Mouse (Mus musculus) frontal cortex, postnatal 14 days (tissue): ENCODE data around the gene Actn4.

Experiments
- DNase-seq, 2 experiments: peaks; one replicate each; pipeline ENCODE4 v3.0.0; 2022; ENCODE audit warnings: low spot score in 2 of 2

Gene Actn4

GRCm38 (mm10) chr7:28924802-28925201 is 37.3 kb downstream of the Actn4 start:
- no peak for DNase-seq

DNA sequence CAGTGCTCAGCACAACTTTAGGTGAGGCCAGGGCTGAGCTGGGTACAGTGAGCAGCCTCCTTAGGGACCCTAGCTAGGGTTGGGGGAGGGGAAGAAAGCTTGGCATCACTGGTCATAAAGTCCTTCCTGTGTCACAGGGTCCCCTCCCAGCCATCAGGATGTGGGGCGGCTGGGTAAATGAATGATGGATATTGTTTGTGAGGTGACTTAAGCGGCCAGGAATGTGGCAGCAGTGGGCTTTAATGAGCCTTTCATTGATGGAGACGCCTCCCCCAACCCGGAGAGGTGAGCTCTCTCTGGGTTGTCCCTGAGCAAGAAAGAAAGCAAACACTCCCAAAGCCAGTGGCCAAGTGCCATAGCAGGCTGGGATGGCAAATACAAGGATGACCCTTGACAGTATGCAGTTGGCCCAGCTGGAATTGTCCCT is 38.3 kb downstream of the Actn4 start:
- DNase-seq, result no peak

DNA sequence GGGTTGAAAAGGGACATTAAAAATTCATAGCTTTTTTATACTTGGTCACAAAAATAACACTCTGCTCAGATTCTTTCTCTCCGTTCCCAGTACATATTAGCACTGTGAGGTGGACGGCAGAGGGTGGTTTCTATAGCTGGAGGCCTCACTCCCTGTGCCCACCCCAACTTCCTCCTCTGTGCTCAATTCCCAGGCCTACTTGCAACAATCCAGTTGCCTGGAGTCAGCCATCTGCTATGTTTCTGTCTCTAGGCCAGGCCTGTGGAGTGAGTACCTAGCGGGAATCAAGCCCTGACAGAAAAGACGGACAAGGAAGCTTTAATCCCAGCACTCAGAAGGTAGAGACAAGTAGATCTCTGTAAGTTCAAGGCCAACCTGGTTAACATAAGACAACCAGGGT is 39.5 kb downstream of the Actn4 start:
- no peak for DNase-seq

- no peak for DNase-seq
These were observed 40.2 kb downstream of the Actn4 start for GRCm38 (mm10) chr7:28921722-28922465.

- no peak for DNase-seq
These were observed 41.0 kb downstream of the Actn4 start for GRCm38 (mm10) chr7:28921178-28921577.

DNA sequence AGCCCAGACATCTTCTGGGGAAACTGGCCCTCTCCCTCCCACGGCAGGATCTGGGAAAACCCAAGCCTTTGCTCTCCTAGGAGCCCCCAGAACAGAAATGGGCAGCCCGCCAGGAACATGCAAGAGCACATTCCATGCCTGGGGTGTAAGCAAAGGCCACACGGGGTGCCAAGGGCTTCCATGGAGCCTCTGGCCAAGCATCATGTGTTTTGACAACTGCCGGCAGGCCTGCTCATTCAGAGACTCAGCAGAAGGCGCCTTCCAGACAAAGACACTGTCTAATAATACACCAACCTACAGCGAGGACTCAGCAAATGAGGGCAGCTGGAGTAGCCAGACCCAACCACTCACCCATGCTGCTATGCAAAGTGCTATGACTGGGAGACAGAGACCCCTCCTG is 42.3 kb downstream of the Actn4 start:
- DNase-seq, result peak in 1 of 2 experiments; percentile 51

- no peak for DNase-seq
These were observed 43.6 kb downstream of the Actn4 start for GRCm38 (mm10) chr7:28918540-28918939.

DNA sequence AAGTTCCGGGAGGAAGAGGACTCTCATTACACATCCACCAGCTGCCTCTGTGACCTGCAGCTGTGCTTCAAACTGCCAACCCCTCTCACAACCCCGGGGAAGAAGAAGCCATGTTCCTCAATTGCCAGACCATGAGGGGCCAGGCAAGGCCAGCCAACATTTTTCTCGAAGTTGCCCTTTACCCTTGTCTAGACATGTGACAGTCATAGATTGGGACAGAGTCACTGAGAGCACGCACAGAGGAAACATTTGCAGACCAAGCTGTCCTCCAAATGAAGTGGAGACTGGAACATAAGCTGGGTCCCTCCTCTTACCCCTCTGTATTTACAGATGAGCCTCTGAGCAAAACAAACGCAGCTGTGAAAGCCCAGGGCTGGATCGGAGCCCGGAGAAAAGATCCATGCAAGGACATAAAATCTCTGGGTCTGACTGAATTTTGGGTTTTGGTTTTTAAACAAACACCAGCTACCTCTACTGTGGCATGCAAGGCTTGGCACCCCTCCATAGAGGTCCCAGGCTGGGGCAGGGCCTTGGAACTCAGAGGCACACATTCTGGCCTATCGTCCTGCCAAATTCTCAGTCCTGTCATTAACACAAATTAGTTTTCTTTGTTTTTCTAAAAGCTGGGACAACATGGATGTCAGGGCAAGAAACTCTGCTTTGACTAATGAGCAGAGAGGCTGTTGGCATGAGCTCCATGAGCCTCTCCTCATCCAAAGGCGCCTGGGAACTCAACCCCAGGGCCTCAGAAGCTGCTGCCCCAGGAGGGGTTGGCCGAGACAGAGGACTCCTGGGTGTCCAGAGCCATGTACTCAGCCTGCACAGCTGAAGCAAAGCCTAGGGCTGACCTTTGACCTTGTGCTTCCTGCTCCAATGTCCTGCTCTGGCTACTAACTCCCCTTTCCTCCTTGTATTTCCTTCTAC is 44.4 kb downstream of the Actn4 start:
- DNase-seq, result no peak

DNA sequence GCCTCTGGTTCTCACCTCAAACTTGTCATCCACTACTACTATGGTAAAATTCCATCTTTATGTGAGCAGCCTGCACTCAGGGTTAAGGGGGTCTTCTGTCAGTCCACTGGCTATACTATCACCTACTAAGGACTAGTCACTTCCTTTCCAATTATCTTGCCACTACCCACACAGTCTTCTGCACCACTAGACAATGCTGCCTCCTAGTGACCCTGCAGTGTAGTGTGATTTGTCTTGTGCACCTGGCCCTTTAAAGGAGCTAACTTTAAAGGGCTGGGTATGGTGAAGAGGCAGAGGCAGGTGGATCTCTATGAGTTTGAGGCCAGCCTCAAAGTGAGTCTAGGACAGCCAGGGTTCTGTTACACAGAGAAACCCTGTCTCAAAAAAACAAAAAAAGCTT is 45.6 kb downstream of the Actn4 start:
- DNase-seq, result no peak

- no peak for DNase-seq
These were observed 49.0 kb downstream of the Actn4 start for GRCm38 (mm10) chr7:28913171-28913570.

- no peak for DNase-seq
These were observed 50.5 kb downstream of the Actn4 start for GRCm38 (mm10) chr7:28911632-28912031.

DNA sequence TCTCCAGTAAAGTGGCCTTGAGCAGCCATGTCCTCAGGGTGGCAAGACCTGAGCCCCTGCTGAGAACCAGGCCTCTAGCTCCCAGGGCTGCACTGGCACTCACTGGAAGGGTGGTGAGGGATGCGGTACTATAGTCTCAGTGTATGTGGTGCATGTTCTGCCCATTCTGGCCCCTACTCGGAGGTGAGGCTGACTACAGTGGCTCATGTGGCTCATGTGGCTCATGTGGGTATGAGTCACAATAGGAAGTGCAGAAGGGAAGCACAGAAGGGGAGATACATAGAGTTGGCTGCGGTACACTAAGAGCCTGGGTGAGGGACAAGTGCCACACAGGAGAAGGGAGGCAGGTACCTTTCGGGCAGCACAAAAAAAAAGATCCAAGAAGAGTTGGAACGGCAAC is 54.9 kb downstream of the Actn4 start:
- no peak for DNase-seq

- DNase-seq, result peak; percentile 68 to 69
These were observed 58.4 kb downstream of the Actn4 start for GRCm38 (mm10) chr7:28903778-28904177.

DNA sequence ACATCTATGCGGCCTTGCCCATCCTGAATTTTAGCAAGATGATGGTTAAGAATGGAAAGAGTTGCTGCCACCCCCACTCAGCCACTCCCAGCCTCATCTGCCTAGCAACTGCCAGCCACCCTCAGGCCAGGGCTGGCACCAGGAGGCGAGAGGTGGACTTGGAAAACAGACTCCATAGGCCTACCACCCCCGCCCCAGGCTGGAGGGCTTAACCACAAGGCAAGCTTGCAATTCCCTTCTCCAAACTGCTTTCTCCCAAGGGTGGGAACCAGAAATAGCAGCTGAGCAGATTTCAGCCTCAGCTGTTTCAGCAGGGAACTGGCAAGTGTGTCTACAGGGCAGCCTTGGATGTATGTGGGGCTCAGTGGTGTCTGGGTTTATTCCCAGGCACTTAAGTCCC is 59.3 kb downstream of the Actn4 start:
- DNase-seq, result peak; percentile 56 to 57

- no peak for DNase-seq
These were observed 60.0 kb downstream of the Actn4 start for GRCm38 (mm10) chr7:28902180-28902579.

DNA sequence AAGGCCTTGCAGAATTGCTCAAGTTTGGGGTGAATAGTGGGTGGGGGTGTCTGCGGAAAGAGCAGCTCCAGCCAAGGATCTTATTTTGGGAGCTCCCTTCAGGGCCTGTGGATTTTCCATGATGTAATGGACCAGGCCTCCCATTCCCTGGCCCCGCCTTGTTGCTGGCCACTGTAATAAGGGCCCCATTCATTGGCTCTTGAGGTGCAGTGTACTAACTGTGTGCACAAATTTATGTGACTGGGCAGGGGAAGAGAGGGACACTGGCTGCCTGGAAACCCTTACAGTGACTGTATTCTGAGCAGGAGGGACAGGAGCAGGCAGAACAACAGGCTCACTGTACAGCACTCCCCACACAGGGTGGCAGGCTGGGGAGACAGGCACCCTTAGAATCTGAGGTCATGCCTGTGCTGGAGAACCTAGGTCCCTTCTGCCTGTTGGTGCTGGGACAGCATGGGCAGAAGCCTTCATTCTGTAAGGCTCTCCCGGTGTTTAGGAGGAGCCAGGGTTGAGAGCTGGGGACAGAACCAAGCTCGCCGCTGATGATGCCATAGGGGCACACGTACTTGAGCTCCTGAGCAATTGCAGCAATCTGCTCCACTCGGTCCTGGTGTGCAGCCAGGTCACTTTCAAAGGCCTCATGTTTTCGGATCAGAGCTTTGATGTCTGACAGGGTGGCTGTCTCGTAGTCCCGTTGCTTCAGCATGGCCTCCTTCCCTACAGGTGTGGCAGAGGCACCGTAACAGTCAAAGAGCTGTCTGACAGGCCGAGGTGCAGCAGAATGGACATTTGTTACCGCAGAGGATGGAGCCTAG is 60.6 kb downstream of the Actn4 start:
- no peak for DNase-seq

GRCm38 (mm10) chr7:28899972-28900371 is 62.2 kb downstream of the Actn4 start:
- no peak for DNase-seq

DNA sequence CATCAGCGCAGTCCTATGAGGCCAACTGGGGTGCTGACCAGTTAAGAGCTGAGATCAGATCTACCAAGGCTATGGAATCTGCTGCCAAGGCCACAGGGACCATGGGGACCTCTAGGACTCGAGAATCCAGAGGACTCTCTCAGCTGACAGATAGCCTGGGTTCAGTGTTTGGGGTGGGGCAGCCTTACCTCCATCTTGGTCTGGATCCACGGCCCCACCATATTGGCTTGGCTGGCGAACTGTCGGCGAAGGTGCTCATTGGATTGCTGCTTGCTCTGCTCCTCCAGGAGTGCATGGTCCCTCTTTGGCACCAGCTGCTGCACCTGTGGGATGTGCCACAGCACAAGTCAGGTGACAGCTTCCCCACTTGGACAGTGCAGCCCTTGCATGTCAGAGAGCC is 64.5 kb downstream of the Actn4 start:
- no peak for DNase-seq

DNA sequence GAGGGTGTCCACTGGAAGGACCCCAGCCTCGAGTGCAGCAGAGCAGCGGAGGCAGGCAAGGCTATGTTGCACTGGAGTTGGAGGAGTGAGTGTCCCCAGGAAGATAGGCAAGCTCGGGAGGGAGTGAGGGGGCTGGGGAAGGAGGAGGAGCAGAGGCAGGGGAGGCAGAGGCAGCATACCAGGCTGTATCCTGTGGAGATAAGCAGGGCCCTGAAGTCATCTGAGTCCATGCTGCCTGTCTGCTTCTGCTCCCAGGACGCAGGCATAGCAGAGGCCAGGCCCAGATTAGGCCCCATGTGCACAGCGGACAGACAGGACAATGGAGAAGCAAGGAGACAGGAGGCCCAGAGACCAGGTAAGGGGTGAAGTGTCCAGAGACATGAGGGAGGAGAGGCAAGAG is 67.2 kb downstream of the Actn4 start:
- no peak for DNase-seq

DNA sequence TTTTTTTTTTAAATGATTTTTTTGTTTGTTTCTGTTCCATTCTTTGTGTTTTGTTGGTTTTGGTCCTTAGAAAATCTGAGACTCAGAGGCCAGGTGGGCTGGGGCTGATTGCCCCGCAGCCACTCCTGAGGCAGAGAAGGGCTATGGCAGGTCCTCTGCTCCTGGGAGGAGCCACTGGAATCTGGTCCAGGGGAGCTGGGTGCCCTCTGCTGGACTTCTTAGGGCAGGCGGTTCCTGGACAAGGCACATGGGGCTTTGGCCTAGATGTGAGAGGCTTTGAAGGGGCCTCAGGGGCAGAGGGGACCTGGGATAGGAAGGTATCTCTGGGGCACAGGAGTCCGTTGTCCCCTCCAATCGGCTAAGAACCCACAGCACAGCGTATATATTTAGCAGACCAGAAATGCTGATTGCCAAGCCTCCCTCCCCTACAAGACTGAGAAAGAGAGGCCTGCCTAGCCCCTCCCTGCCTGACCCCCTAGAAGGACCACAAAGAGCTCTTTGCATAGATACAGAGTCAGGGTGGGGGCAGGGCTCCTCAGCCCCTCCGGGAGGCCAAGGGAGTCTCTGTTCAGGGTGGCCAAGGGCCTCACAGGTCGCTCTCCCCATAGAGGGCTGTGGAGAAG is 68.4 kb downstream of the Actn4 start:
- DNase-seq, result no peak

GRCm38 (mm10) chr7:28892601-28893000 is 69.5 kb downstream of the Actn4 start:
- no peak for DNase-seq
